Mouse (Mus musculus) midbrain, embryonic 14.5 days (tissue): Measurements from ENCODE around the gene Rbfox2. TPM values are rescaled to one million over a fixed set of nuclear protein-coding genes. Genes with fewer than 3 reads are reported as not detected.

Source experiments
- ATAC-seq: fragments of 200-750 bp; cut with Nextera tagmentation; 2 replicates; pipeline ENCODE4 v1.8.0; 2017; ENCODE audit warnings: moderate number of reproducible peaks, moderate library complexity; ENCODE audit not compliant: low FRiP score, low TSS enrichment
- DNase-seq: peaks from one replicate; pipeline ENCODE4 v3.0.0-alpha.2; 2015
- H3K27ac ChIP-seq: fragments of 300-500 bp; sonication (generic); replicated peaks from 2 replicates; pipeline ENCODE4 v1.5.1; 2014; ENCODE audit warnings: mild to moderate bottlenecking, low read depth, low read length, moderate library complexity
- H3K27me3 ChIP-seq: fragments of 300-500 bp; sonication (generic); 2 replicates; pipeline ENCODE4 v1.6.1; 2014; ENCODE audit warnings: low read length, control low read depth, mixed read lengths; ENCODE audit not compliant: control insufficient read depth, insufficient read depth
- H3K36me3 ChIP-seq: fragments of 300-500 bp; sonication (generic); 2 replicates; pipeline ENCODE4 v1.6.1; 2014; ENCODE audit warnings: low read length, control low read depth; ENCODE audit not compliant: control insufficient read depth, insufficient read depth
- H3K4me1 ChIP-seq: fragments of 300-500 bp; sonication (generic); 2 replicates; pipeline ENCODE4 v1.6.1; 2014; ENCODE audit warnings: mild to moderate bottlenecking, antibody characterized with exemption, low read length, control low read depth; ENCODE audit not compliant: control insufficient read depth, insufficient read depth
- H3K4me2 ChIP-seq: fragments of 300-500 bp; sonication (generic); 2 replicates; pipeline ENCODE4 v1.6.1; 2014; ENCODE audit warnings: mild to moderate bottlenecking, low read length, moderate library complexity
- H3K4me3 ChIP-seq: fragments of 300-500 bp; sonication (generic); replicated peaks from 2 replicates; pipeline ENCODE4 v1.5.1; 2014; ENCODE audit warnings: low read depth, low read length
- H3K9ac ChIP-seq: fragments of 300-500 bp; sonication (generic); replicated peaks from 2 replicates; pipeline ENCODE4 v1.6.1; 2014; ENCODE audit warnings: mild to moderate bottlenecking, low read length, moderate library complexity
- H3K9me3 ChIP-seq: fragments of 300-500 bp; sonication (generic); 2 replicates; pipeline ENCODE4 v1.6.1; 2016; ENCODE audit warnings: low read length, control low read depth, mixed read lengths; ENCODE audit not compliant: control insufficient read depth
- WGBS: fragments of 180-500 bp; shearing (Covaris S2); extraction: QIAGEN DNeasy Blood & Tissue Kit; methylation state at CpG from one replicate; pipeline ENCODE4 v1.1.7; 2014; 5-methylcytosine and 5-hydroxymethylcytosine counted together
- polyA plus RNA-seq: library from polyadenylated mRNA; unstranded; fragments of >200 nt; fragmentation: Nextera tagmentation; extraction: Ambion mirVana; gene quantifications from 2 replicates; pipeline ENCODE4 v1.2.1, GENCODE M21; 2014

Gene Rbfox2
- polyA plus RNA-seq, 1 experiment from 2014 or later, result 195 TPM

DNA sequence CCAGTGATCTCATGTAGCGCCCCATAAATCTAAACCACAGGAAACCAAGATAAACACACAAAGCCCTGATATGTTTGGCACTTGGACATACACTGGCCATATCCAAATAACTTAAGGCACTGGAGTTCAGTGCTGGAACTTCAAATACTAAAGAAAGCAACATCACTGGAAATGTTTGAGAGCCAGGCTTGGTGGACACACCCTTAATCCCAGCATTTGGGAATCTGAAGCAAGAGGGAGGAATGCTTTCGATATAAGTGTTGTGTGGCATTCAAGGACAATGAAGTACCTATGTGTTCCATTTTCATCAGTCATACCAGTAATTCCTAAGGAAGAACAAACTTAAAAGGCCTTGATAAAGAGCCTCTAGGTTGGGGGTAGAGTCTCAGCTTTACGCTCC, 13.3 kb downstream of the Rbfox2 start:
- H3K4me3 ChIP-seq, result no peak overlapping the region
- no peak overlapping the region for H3K9ac ChIP-seq
- no peak overlapping the region for H3K27ac ChIP-seq
- no peak for ATAC-seq
- no peaks in the 10 kb centered on the region for H3K9me3 ChIP-seq
- 92% methylated on average over 3 of the region's 3 CpGs for WGBS
- DNase-seq, result no peak
- H3K27me3 ChIP-seq, result no peaks in the 10 kb centered on the region
- H3K4me1 ChIP-seq, result no peaks in the 10 kb centered on the region
- no peak overlapping the region for H3K4me2 ChIP-seq
- H3K36me3 ChIP-seq, result no peaks in the 10 kb centered on the region

DNA sequence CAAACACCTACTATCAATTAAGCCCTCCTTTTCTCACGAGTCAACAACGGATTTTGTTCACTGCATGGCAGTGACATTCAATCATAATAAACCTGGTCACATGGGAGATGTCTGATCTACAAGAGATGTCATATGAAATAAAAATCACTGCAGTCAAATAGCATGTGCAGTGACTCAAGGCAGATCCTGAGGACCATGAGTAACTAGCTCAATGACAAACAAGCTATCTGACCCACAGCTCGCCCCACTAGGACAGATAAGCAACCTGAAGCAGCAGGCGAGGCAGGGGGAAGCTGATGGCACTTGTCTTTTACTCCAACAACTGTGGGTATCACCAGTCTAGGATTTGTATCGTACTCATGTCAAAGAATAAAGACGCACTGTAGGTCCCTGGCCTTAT, 14.4 kb downstream of the Rbfox2 start:
- H3K4me1 ChIP-seq, result no peaks in the 10 kb centered on the region
- H3K36me3 ChIP-seq, result no peaks in the 10 kb centered on the region
- H3K9me3 ChIP-seq, result no peaks in the 10 kb centered on the region
- no peaks in the 10 kb centered on the region for H3K27me3 ChIP-seq
- no peak overlapping the region for H3K4me3 ChIP-seq
- no peak overlapping the region for H3K4me2 ChIP-seq
- no peak overlapping the region for H3K27ac ChIP-seq
- 76% methylated on average over 6 of the region's 6 CpGs for WGBS
- ATAC-seq (no peak), DNase-seq (no peak)
- H3K9ac ChIP-seq, result no peak overlapping the region

DNA sequence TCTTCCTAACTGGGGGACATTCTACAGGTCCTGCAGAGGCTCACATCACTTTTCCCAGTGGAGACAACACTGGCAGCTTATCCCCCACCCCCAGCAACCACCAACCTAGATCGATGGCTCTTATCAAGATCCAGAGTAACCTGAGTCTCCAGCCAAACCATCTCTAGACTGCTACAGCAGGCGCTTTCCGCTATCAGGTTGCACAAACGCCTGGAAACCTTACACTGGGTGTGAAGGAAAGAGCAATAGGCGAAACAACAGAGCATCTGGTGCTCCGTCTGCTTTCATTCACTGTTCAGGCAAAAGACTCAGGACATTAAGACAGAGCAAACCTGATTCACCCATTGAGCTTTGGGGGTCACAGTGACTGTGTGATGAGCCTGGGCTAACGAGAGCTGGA, 15.3 kb downstream of the Rbfox2 start:
- Histone ChIP-seq H3K9me3 (no peaks in the 10 kb centered on the region), H3K27ac (no peak overlapping the region), H3K9ac (no peak overlapping the region), H3K4me1 (no peaks in the 10 kb centered on the region), H3K4me2 (no peak overlapping the region), H3K27me3 (no peaks in the 10 kb centered on the region), H3K36me3 (no peaks in the 10 kb centered on the region), H3K4me3 (no peak overlapping the region)
- DNase-seq (no peak), ATAC-seq (no peak)
- WGBS, result 73% methylated on average over 7 of the region's 7 CpGs

- H3K27ac ChIP-seq, result no peak overlapping the region
- no peaks in the 10 kb centered on the region for H3K4me1 ChIP-seq
Measured at GRCm38 (mm10) chr15:77290352-77290751, 16.5 kb downstream of the Rbfox2 start.

GRCm38 (mm10) chr15:77280130-77280529, 26.7 kb downstream of the Rbfox2 start:
- no peak overlapping the region for H3K4me2 ChIP-seq
- H3K4me3 ChIP-seq, result no peak overlapping the region
- no peaks in the 10 kb centered on the region for H3K9me3 ChIP-seq
- H3K27ac ChIP-seq, result no peak overlapping the region
- H3K36me3 ChIP-seq, result no peaks in the 10 kb centered on the region
- no peaks in the 10 kb centered on the region for H3K27me3 ChIP-seq
- DNase-seq (no peak), ATAC-seq (no peak)
- 97% methylated on average over 1 of the region's 1 CpGs for WGBS
- no peak overlapping the region for H3K9ac ChIP-seq
- H3K4me1 ChIP-seq, result no peaks in the 10 kb centered on the region

More at GRCm38 (mm10) chr15:77290352-77290751, 16.5 kb downstream of the Rbfox2 start:
- DNase-seq (no peak), ATAC-seq (no peak)
- Histone ChIP-seq H3K27me3 (no peaks in the 10 kb centered on the region), H3K4me2 (no peak overlapping the region), H3K4me3 (no peak overlapping the region), H3K9ac (no peak overlapping the region), H3K9me3 (no peaks in the 10 kb centered on the region), H3K36me3 (no peaks in the 10 kb centered on the region)
- WGBS, result 75% methylated on average over 2 of the region's 2 CpGs

- DNase-seq (no peak), ATAC-seq (no peak)
- Histone ChIP-seq H3K9ac (no peak overlapping the region), H3K4me2 (no peak overlapping the region), H3K4me3 (no peak overlapping the region), H3K4me1 (no peaks in the 10 kb centered on the region), H3K36me3 (no peaks in the 10 kb centered on the region), H3K9me3 (no peaks in the 10 kb centered on the region), H3K27ac (no peak overlapping the region), H3K27me3 (no peaks in the 10 kb centered on the region)
- 61% methylated on average over 5 of the region's 5 CpGs for WGBS
Measured at GRCm38 (mm10) chr15:77278825-77279224, 28.0 kb downstream of the Rbfox2 start.

DNA sequence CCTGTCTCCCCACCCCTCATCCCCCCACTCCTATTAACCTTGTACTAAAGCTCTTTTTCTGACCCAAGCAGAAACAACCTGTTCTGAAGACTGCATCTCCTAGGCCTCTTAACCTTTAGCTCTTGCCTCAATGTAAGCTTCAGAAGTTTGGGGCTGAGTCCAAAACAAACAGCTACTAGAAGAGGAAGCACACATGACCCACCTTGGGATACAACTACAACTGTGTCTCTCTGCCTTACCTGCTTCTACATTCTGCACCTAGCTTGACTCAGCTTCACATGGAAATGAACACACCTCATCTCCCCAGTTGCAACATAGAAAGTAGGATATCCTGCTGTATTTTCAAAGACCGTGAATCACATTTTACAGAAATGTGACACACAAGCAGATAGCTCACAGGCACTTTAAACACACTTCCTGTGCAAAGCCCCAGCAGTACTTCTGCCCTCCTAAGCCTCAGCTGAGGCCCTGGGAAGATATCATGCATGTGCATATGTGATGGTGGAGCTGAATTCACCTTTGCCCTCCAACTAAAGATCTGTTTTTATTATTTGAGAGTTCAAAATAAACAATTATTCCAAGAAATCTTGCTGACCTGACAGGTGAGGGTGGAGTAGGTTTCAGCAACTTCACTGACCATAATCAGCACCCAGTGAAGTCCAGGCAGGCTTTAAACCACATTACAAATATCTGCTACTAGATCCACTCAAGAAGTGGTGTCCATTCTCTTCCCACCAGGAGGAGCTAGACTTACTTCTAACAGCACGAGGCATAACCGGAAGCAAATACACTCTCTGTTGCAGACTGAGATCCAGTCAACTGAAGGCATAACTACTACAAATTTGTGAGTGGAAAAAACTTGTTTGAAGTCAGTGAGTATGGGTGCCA, 29.7 kb downstream of the Rbfox2 start:
- Histone ChIP-seq H3K36me3 (no peaks in the 10 kb centered on the region), H3K4me1 (peaks cover 6% of the 10 kb centered on the region; the same call in 1 of the 2 replicates), H3K4me3 (no peak overlapping the region), H3K27me3 (no peaks in the 10 kb centered on the region), H3K4me2 (no peak overlapping the region), H3K9me3 (no peaks in the 10 kb centered on the region), H3K9ac (no peak overlapping the region), H3K27ac (no peak overlapping the region)
- DNase-seq, result peak; percentile 56
- no peak for ATAC-seq
- WGBS, result 79% methylated on average over 3 of the region's 3 CpGs

GRCm38 (mm10) chr15:77276300-77276699, 30.5 kb downstream of the Rbfox2 start:
- H3K27me3 ChIP-seq, result no peaks in the 10 kb centered on the region
- DNase-seq (no peak), ATAC-seq (no peak)
- peaks cover 6% of the 10 kb centered on the region; the same call in 1 of the 2 replicates for H3K4me1 ChIP-seq
- H3K36me3 ChIP-seq, result no peaks in the 10 kb centered on the region
- WGBS, result 84% methylated on average over 1 of the region's 1 CpGs
- H3K9me3 ChIP-seq, result no peaks in the 10 kb centered on the region
- no peak overlapping the region for H3K27ac ChIP-seq
- H3K9ac ChIP-seq, result no peak overlapping the region
- H3K4me2 ChIP-seq, result no peak overlapping the region
- H3K4me3 ChIP-seq, result no peak overlapping the region

DNA sequence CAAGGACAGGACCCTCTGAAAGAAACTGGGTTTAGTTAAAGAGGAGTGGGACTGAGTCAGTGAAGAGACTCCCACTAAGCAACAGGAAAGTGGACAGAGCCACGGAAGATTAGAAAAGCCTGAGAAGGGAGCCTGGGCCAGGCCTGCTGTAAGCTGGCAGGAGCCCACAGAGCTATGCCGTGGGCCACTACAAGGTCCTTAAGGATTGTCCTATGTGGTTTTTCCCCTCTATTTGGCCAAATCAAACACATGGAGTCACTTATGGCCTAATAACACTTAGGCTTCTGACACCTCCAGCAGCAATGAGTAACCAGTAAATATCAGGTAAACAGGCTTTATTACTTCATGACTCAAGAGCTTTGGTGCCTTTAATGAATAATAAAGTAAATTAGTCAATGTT, 31.2 kb downstream of the Rbfox2 start:
- DNase-seq (no peak), ATAC-seq (no peak)
- H3K4me2 ChIP-seq, result no peak overlapping the region
- no peak overlapping the region for H3K4me3 ChIP-seq
- H3K4me1 ChIP-seq, result peaks cover 6% of the 10 kb centered on the region; the same call in 1 of the 2 replicates
- H3K9me3 ChIP-seq, result no peaks in the 10 kb centered on the region
- H3K36me3 ChIP-seq, result no peaks in the 10 kb centered on the region
- 93% methylated on average over 2 of the region's 2 CpGs for WGBS
- no peak overlapping the region for H3K27ac ChIP-seq
- H3K9ac ChIP-seq, result no peak overlapping the region
- H3K27me3 ChIP-seq, result no peaks in the 10 kb centered on the region
